Mouse (Mus musculus) frontal cortex, postnatal 10 days (tissue): ENCODE data around the gene Snap25.

Source experiments
- DNase-seq, 2 experiments: peaks; one replicate each; pipeline ENCODE4 v3.0.0; 2022; ENCODE audit warnings: low spot score in 2 of 2, mixed read lengths in 1 of 2

Gene Snap25

GRCm38 (mm10) chr2:136713299-136713758 is at the start of gene Snap25:
Snap25 (plus strand) TSS chr2:136713453.
- peak; percentile 77 to 83 for DNase-seq

- no peak for DNase-seq
Observed at GRCm38 (mm10) chr2:136666951-136667350, 46.3 kb upstream of the Snap25 start.

- DNase-seq = no peak
Observed at GRCm38 (mm10) chr2:136669183-136669582, 44.1 kb upstream of the Snap25 start.

- DNase-seq = no peak
Observed at GRCm38 (mm10) chr2:136669665-136670064, 43.6 kb upstream of the Snap25 start.

- DNase-seq = peak in 1 of 2 experiments; percentile 29
Observed at GRCm38 (mm10) chr2:136670539-136671271, 42.5 kb upstream of the Snap25 start.

- no peak for DNase-seq
Observed at GRCm38 (mm10) chr2:136674077-136674757, 39.0 kb upstream of the Snap25 start.

GRCm38 (mm10) chr2:136676196-136676595 is 37.1 kb upstream of the Snap25 start:
- DNase-seq = no peak

- DNase-seq = no peak
Observed at GRCm38 (mm10) chr2:136676918-136677445, 36.3 kb upstream of the Snap25 start.

GRCm38 (mm10) chr2:136678321-136679161 is 34.7 kb upstream of the Snap25 start:
- DNase-seq = peak; percentile 63 to 75

GRCm38 (mm10) chr2:136679280-136680221 is 33.7 kb upstream of the Snap25 start:
- DNase-seq = peak; percentile 65 to 79

- no peak for DNase-seq
Observed at GRCm38 (mm10) chr2:136682146-136682860, 30.9 kb upstream of the Snap25 start.

GRCm38 (mm10) chr2:136686195-136686594 is 27.1 kb upstream of the Snap25 start:
- DNase-seq = no peak

GRCm38 (mm10) chr2:136687316-136687715 is 25.9 kb upstream of the Snap25 start:
- DNase-seq = no peak

GRCm38 (mm10) chr2:136689476-136689875 is 23.8 kb upstream of the Snap25 start:
- no peak for DNase-seq

- no peak for DNase-seq
Observed at GRCm38 (mm10) chr2:136691681-136692080, 21.6 kb upstream of the Snap25 start.

- DNase-seq = no peak
Observed at GRCm38 (mm10) chr2:136699429-136700227, 13.6 kb upstream of the Snap25 start.

- no peak for DNase-seq
Observed at GRCm38 (mm10) chr2:136703376-136703775, 9.9 kb upstream of the Snap25 start.

GRCm38 (mm10) chr2:136711155-136711554 is 2.1 kb upstream of the Snap25 start:
- DNase-seq = no peak

GRCm38 (mm10) chr2:136711746-136712440 is 1.4 kb upstream of the Snap25 start:
- DNase-seq = peak; percentile 47 to 72
